Mouse (Mus musculus): ENCODE data around the gene Alkbh5. TPM values are rescaled to one million over a fixed set of nuclear protein-coding genes. Genes with fewer than 3 reads are reported as not detected.

The Alkbh5 gene
- 29.7 and 31.5 TPM in 2 replicates for polyA plus RNA-seq (2014; fragmentation: Nextera tagmentation; extraction: Ambion mirVana)

DNA sequence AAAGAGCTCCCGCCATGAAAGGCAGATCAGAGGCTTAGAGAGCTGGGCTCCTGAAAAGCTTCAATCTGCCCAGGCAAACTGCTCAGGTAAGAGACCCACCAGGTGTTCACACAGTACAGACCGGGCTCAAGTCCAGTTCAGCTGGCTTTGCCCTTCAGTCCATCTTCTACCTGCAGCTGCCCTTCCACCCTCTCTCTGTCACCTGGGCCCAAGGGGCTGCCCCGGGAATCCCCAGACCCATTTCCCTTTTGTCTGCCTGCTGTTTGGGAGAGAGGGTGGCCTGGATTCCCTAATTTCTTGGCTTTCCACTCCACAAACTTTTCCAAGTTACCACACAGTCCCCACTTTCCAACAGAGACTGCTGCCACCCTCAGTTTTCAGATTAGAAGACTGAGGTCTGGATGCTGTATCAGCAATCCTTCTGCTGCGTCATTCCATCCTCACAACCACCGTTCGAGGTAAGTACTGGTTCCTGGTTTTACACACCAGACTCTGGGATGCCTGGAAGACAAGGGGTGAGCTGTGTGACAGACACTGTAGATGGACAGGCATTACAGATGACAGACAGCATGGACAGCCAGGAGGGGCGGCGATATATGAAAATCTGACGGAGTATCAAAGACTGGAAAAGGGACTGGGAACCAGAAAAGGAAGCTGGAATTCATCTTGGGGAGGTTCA is at the start of gene Alkbh5:
Alkbh5 (plus strand) TSS at position 202 of the 679 bp plus-strand sequence.
- no peak for ATAC-seq (ENCODE audit: insufficient read depth, low FRiP score, low TSS enrichment)
- no peaks in the 10 kb centered on the region for H3K9me3 ChIP-seq (ENCODE audit: control insufficient read depth, low read length)
- peak within 1 kb of the TSS; percentile 76 for H3K4me2 ChIP-seq (ENCODE audit: low read depth)
- no peak for DNase-seq (ENCODE audit: low spot score)
- no peaks in the 10 kb centered on the region for H3K27me3 ChIP-seq (ENCODE audit: control insufficient read depth, insufficient read depth, low read length)
- H3K36me3 ChIP-seq (ENCODE audit: control insufficient read depth, insufficient read depth, low read length): no peaks in the 10 kb centered on the region
- peak within 1 kb of the TSS; percentile 96 for H3K4me3 ChIP-seq (ENCODE audit: low read depth, low read length)
- peak within 1 kb of the TSS; percentile 91 for H3K9ac ChIP-seq (ENCODE audit: low read length)
- H3K4me1 ChIP-seq (ENCODE audit: control insufficient read depth, insufficient read depth, low read length): peaks cover 17% of the 10 kb centered on the region
- peak within 1 kb of the TSS; percentile 99 for H3K27ac ChIP-seq (ENCODE audit: low read depth, low read length)
- 20% methylated on average over 9 of the region's 9 CpGs for WGBS

DNA sequence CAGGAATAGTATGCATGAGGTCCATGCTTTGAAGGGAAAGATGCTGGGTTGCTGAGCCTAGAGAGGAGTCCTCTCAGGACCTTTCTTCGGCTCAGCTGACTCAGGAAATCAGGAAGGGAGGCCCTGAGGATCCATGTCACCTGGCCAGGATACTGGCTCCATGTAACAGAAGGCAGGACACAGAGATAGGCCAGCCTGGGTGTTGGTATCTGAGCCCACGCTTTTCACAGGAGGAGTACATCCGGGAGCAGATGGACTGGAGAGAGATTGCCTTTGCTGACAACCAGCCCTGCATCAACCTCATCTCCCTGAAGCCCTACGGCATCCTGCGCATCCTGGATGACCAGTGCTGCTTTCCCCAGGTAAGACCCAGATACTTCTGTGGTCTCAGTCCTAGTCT is 43.5 kb upstream of the Alkbh5 start:
- H3K27ac ChIP-seq (ENCODE audit: low read depth, low read length): no peak overlapping the region
- H3K27me3 ChIP-seq (ENCODE audit: control insufficient read depth, insufficient read depth, low read length): no peaks in the 10 kb centered on the region
- H3K4me3 ChIP-seq (ENCODE audit: low read depth, low read length): no peak overlapping the region
- H3K4me2 ChIP-seq (ENCODE audit: low read depth): no peak overlapping the region
- 91% methylated on average over 5 of the region's 5 CpGs for WGBS
- no peaks in the 10 kb centered on the region for H3K9me3 ChIP-seq (ENCODE audit: control insufficient read depth, low read length)
- H3K36me3 ChIP-seq (ENCODE audit: control insufficient read depth, insufficient read depth, low read length): no peaks in the 10 kb centered on the region
- no peaks in the 10 kb centered on the region for H3K4me1 ChIP-seq (ENCODE audit: control insufficient read depth, insufficient read depth, low read length)
- no peak for ATAC-seq (ENCODE audit: insufficient read depth, low FRiP score, low TSS enrichment)
- DNase-seq (ENCODE audit: low spot score): no peak
- no peak overlapping the region for H3K9ac ChIP-seq (ENCODE audit: low read length)

DNA sequence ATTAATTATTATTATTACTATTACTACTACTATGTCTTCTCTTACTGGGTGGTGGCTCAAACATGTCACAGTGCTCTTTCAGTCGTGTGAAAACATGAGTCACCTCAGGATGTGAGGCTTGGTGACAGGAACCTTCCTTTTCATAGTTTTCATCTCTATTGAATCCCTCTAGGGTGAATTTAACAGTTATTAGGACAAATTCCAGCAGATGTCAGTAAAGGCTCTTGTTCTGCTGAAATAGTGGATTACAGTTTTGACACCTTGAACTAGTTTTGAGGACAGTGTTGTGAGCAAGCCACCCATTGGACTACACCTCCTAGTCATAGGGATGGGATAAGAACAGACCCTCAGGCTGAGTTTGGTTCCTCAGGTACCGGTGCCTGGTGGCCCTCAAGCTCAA is 40.5 kb upstream of the Alkbh5 start:
- Histone ChIP-seq H3K27ac (ENCODE audit: low read depth, low read length) (no peak overlapping the region), H3K4me2 (ENCODE audit: low read depth) (no peak overlapping the region), H3K36me3 (ENCODE audit: control insufficient read depth, insufficient read depth, low read length) (no peaks in the 10 kb centered on the region), H3K9ac (ENCODE audit: low read length) (no peak overlapping the region), H3K4me3 (ENCODE audit: low read depth, low read length) (no peak overlapping the region), H3K4me1 (ENCODE audit: control insufficient read depth, insufficient read depth, low read length) (no peaks in the 10 kb centered on the region), H3K9me3 (ENCODE audit: control insufficient read depth, low read length) (no peaks in the 10 kb centered on the region), H3K27me3 (ENCODE audit: control insufficient read depth, insufficient read depth, low read length) (no peaks in the 10 kb centered on the region)
- ATAC-seq (ENCODE audit: insufficient read depth, low FRiP score, low TSS enrichment): no peak
- DNase-seq (ENCODE audit: low spot score): no peak
- 74% methylated on average over 2 of the region's 2 CpGs for WGBS

DNA sequence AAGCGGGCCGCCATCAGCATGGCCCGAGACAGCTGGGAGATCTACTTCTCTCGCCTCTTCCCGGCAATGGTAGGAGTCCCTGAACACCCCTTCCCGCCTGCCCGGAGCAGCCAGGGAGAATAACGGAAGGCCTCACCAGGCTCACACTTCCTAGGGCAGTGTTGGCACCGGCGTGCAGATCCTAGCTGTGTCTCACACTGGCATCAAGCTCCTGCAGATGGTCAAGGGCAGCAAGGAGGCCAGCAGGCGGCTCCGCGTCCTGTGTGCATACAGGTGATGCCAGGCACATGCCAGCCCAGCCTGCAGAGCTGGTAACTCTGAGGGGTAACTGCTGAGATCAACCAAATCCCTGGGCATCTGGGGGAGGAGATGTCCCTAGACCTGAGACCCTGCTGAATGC is 28.9 kb upstream of the Alkbh5 start:
- H3K27ac ChIP-seq (ENCODE audit: low read depth, low read length): no peak overlapping the region
- peaks cover 18% of the 10 kb centered on the region for H3K27me3 ChIP-seq (ENCODE audit: control insufficient read depth, insufficient read depth, low read length)
- DNase-seq (ENCODE audit: low spot score): no peak
- 84% methylated on average over 13 of the region's 13 CpGs for WGBS
- H3K4me3 ChIP-seq (ENCODE audit: low read depth, low read length): no peak overlapping the region
- no peaks in the 10 kb centered on the region for H3K9me3 ChIP-seq (ENCODE audit: control insufficient read depth, low read length)
- H3K36me3 ChIP-seq (ENCODE audit: control insufficient read depth, insufficient read depth, low read length): no peaks in the 10 kb centered on the region
- no peak overlapping the region for H3K9ac ChIP-seq (ENCODE audit: low read length)
- H3K4me2 ChIP-seq (ENCODE audit: low read depth): no peak overlapping the region
- H3K4me1 ChIP-seq (ENCODE audit: control insufficient read depth, insufficient read depth, low read length): no peaks in the 10 kb centered on the region; the same call in 1 of the 2 replicates
- ATAC-seq (ENCODE audit: insufficient read depth, low FRiP score, low TSS enrichment): no peak

DNA sequence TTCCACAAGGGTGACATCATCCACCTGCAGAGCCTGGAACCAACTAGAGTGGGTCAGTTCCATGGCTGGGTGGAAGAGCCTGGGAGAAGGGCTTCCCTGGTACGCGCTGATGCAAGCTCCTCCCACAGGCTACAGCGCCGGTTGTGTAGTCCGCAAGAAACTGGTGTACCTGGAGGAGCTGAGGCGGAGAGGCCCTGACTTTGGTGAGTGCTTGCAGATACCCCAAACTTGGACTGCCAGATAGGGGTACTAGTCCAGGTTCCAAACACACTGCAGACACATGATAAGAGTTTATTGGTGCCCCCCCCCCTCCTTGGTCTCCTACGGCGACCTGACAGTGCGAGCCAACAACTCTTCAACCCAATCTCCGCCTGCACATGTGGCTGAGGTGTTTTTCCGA is 27.2 kb upstream of the Alkbh5 start:
- DNase-seq (ENCODE audit: low spot score): no peak

DNA sequence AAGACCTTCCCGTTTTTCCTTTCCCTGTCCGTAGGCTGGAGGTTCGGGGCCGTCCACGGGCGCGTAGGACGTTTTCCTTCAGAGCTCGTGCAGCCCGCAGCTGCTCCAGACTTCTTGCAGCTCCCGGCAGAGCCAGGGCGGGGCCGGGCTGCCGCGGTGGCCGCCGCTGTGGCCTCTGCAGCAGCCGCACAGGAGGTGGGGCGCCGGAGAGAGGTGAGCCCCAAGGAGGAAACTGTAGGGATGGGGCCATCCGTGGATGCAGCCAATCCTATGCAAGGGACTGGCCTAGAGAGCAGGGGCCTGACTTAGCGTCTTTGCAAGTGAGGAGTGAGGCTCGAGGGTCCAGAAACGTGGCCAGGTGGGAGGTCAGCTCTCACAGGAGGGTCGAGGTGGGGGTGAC is 26.7 kb upstream of the Alkbh5 start:
- H3K4me2 ChIP-seq (ENCODE audit: low read depth): peak overlapping the region; percentile 52
- no peaks in the 10 kb centered on the region for H3K9me3 ChIP-seq (ENCODE audit: control insufficient read depth, low read length)
- H3K27me3 ChIP-seq (ENCODE audit: control insufficient read depth, insufficient read depth, low read length): peaks cover 18% of the 10 kb centered on the region
- peak overlapping the region; percentile 47 for H3K9ac ChIP-seq (ENCODE audit: low read length)
- H3K27ac ChIP-seq (ENCODE audit: low read depth, low read length): no peak overlapping the region
- under 1% methylated on average over 25 of the region's 25 CpGs for WGBS
- DNase-seq (ENCODE audit: low spot score) (peak; percentile 45), ATAC-seq (ENCODE audit: insufficient read depth, low FRiP score, low TSS enrichment) (no peak)
- H3K36me3 ChIP-seq (ENCODE audit: control insufficient read depth, insufficient read depth, low read length): no peaks in the 10 kb centered on the region
- peak overlapping the region; percentile 25 for H3K4me3 ChIP-seq (ENCODE audit: low read depth, low read length)
- no peaks in the 10 kb centered on the region; the same call in 1 of the 2 replicates for H3K4me1 ChIP-seq (ENCODE audit: control insufficient read depth, insufficient read depth, low read length)

More for the DNA sequence above, 27.2 kb upstream of the Alkbh5 start:
- Histone ChIP-seq H3K9ac (ENCODE audit: low read length) (no peak overlapping the region), H3K27ac (ENCODE audit: low read depth, low read length) (no peak overlapping the region), H3K4me1 (ENCODE audit: control insufficient read depth, insufficient read depth, low read length) (no peaks in the 10 kb centered on the region; the same call in 1 of the 2 replicates), H3K4me2 (ENCODE audit: low read depth) (peak overlapping the region; percentile 52), H3K4me3 (ENCODE audit: low read depth, low read length) (peak overlapping the region; percentile 25), H3K27me3 (ENCODE audit: control insufficient read depth, insufficient read depth, low read length) (peaks cover 18% of the 10 kb centered on the region), H3K9me3 (ENCODE audit: control insufficient read depth, low read length) (no peaks in the 10 kb centered on the region), H3K36me3 (ENCODE audit: control insufficient read depth, insufficient read depth, low read length) (no peaks in the 10 kb centered on the region)
- no peak for ATAC-seq (ENCODE audit: insufficient read depth, low FRiP score, low TSS enrichment)
- WGBS: 5% methylated on average over 11 of the region's 11 CpGs

DNA sequence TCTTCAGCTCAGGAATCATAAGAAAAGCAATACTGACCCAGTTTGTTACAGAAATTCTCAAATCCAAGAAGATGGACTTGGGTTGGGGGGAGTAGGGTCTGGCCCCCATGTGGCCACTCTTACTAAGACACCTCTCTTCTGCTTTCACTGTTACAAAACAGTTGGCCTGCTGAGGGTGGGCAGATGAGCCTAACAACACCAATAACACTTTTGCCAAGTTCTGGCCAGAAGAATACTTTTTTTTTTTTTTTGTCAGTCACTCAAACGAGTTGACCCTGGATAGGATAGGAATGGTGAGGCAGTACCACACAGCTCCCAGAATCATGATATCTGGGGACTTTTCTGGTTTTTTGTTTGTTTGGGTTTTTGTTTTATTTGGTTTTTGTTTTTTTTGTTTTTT is 24.3 kb upstream of the Alkbh5 start:
- Histone ChIP-seq H3K9me3 (ENCODE audit: control insufficient read depth, low read length) (no peaks in the 10 kb centered on the region), H3K4me1 (ENCODE audit: control insufficient read depth, insufficient read depth, low read length) (no peaks in the 10 kb centered on the region; the same call in 1 of the 2 replicates), H3K4me3 (ENCODE audit: low read depth, low read length) (no peak overlapping the region), H3K4me2 (ENCODE audit: low read depth) (no peak overlapping the region), H3K36me3 (ENCODE audit: control insufficient read depth, insufficient read depth, low read length) (no peaks in the 10 kb centered on the region), H3K27me3 (ENCODE audit: control insufficient read depth, insufficient read depth, low read length) (peaks cover 18% of the 10 kb centered on the region), H3K27ac (ENCODE audit: low read depth, low read length) (no peak overlapping the region), H3K9ac (ENCODE audit: low read length) (no peak overlapping the region)
- no peak for DNase-seq (ENCODE audit: low spot score)
- no peak for ATAC-seq (ENCODE audit: insufficient read depth, low FRiP score, low TSS enrichment)
- 71% methylated on average over 1 of the region's 1 CpGs for WGBS

DNA sequence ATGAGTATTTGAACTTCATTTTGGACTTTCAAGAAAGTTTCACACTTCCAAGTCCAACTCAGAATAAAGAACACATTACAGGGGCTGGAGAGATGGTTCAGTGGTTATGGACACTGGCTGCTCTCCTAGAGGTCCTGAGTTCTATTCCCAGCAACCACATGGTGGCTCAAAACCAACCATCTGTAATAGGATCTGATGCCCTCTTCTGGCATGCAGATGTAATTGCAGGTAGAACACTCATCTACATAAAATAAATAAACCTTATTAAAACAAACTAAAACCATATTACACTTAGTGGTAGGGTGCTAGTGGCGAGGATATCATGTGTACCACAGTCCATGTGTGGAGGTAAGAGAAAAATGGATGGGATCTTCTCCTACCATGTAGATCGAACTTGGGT is 23.7 kb upstream of the Alkbh5 start:
- Histone ChIP-seq H3K4me3 (ENCODE audit: low read depth, low read length) (no peak overlapping the region), H3K9ac (ENCODE audit: low read length) (no peak overlapping the region), H3K27me3 (ENCODE audit: control insufficient read depth, insufficient read depth, low read length) (peaks cover 18% of the 10 kb centered on the region), H3K4me2 (ENCODE audit: low read depth) (no peak overlapping the region), H3K36me3 (ENCODE audit: control insufficient read depth, insufficient read depth, low read length) (no peaks in the 10 kb centered on the region), H3K27ac (ENCODE audit: low read depth, low read length) (no peak overlapping the region), H3K9me3 (ENCODE audit: control insufficient read depth, low read length) (no peaks in the 10 kb centered on the region), H3K4me1 (ENCODE audit: control insufficient read depth, insufficient read depth, low read length) (no peaks in the 10 kb centered on the region; the same call in 1 of the 2 replicates)
- no peak for ATAC-seq (ENCODE audit: insufficient read depth, low FRiP score, low TSS enrichment)
- WGBS: 73% methylated on average over 2 of the region's 2 CpGs
- no peak for DNase-seq (ENCODE audit: low spot score)

DNA sequence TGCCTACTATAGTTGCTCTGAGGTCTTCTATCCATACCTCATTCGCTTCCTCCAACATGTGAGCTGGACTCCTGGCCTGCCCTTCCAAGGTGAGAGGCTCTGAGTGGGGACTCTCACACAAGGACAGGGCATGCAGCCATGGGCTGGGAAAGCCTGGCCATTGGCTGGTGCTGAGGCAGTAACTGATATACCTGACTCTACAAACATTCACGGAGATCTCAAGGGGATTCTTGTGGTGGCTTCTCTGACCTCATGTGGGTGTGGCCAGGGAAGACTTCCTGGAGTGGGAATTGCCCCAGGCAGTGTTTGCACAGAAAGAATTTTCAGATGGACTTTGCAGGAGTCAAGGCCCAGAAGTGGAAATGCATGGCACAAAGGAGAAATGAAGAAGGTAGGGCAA is 21.2 kb upstream of the Alkbh5 start:
- no peak overlapping the region for H3K27ac ChIP-seq (ENCODE audit: low read depth, low read length)
- H3K4me3 ChIP-seq (ENCODE audit: low read depth, low read length): no peak overlapping the region
- no peak for ATAC-seq (ENCODE audit: insufficient read depth, low FRiP score, low TSS enrichment)
- peaks cover 6% of the 10 kb centered on the region for H3K27me3 ChIP-seq (ENCODE audit: control insufficient read depth, insufficient read depth, low read length)
- no peak overlapping the region for H3K4me2 ChIP-seq (ENCODE audit: low read depth)
- H3K9me3 ChIP-seq (ENCODE audit: control insufficient read depth, low read length): no peaks in the 10 kb centered on the region
- no peaks in the 10 kb centered on the region for H3K4me1 ChIP-seq (ENCODE audit: control insufficient read depth, insufficient read depth, low read length)
- 74% methylated on average over 2 of the region's 2 CpGs for WGBS
- no peak overlapping the region for H3K9ac ChIP-seq (ENCODE audit: low read length)
- no peak for DNase-seq (ENCODE audit: low spot score)
- H3K36me3 ChIP-seq (ENCODE audit: control insufficient read depth, insufficient read depth, low read length): no peaks in the 10 kb centered on the region
